Mouse (Mus musculus): Measurements from ENCODE around the gene Antxr1.

DNA sequence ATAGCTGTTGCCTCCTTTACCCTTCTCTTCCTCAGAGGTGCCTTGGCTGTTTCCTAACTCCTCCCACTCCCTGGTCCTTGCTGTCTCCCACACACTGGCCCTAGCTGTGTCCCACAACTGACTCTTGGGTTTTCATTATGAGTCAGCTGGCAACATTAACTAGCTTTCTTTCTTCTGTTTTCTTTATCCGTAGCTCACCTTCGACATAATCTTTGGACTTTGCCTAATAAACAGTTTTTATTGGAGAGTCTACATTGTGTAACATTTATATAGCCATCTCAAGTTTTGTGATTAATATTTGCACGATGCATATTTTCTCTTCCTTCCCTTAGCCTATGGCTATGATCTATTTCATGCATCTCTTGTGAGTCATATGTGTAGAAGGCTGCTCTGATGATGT is 40.7 kb downstream of the Antxr1 start:
- TF ChIP-seq CTCF (IDR thresholded peaks at IDR 0.05; ENCODE audit: borderline replicate concordance, insufficient read depth, low read length) (no peak), POLR2A (IDR thresholded peaks at IDR 0.05; ENCODE audit: low read depth, low read length) (no peak)

Data from embryonic fibroblast, embryonic 13.5 days (primary cell).